Mouse (Mus musculus): ENCODE measurements around the gene Pbx4. TPM values are rescaled to one million over a fixed set of nuclear protein-coding genes. Genes with fewer than 3 reads are reported as not detected.
A peak's percentile ranks its signal among the peaks of the same experiment; 100 is the strongest.

Gene Pbx4
- not detected for total RNA-seq (2021)
- long read RNA-seq, experiment 1, partial matches to known transcripts: 0 of 1 reads
- long read RNA-seq, experiment 1, other reads (novel, unspliced or antisense): 1 of 1 reads
- long read RNA-seq, experiment 2: 0 reads

GRCm38 (mm10) chr8:69832298-69832853 lies at the start of gene Pbx4:
Gene Pbx4, plus strand, starts transcription at chr8:69832491.
- peak; percentile 79 for DNase-seq

GRCm38 (mm10) chr8:69789105-69789504 lies 43.2 kb upstream of the Pbx4 start:
- no peak for DNase-seq

GRCm38 (mm10) chr8:69789731-69790130 lies 42.6 kb upstream of the Pbx4 start:
- DNase-seq: no peak

GRCm38 (mm10) chr8:69790364-69790763 lies 41.9 kb upstream of the Pbx4 start:
- DNase-seq: no peak

GRCm38 (mm10) chr8:69790773-69791367 lies 41.4 kb upstream of the Pbx4 start, which contains the start of the genes Atp13a1 and Zfp866:
Gene Atp13a1, plus strand, starts transcription at chr8:69791163.
Gene Zfp866, minus strand, starts transcription at chr8:69791178.
- DNase-seq: peak; percentile 81

- DNase-seq: peak; percentile 41
Measured at GRCm38 (mm10) chr8:69791415-69792068, 40.7 kb upstream of the Pbx4 start.

GRCm38 (mm10) chr8:69793666-69794065 lies 38.6 kb upstream of the Pbx4 start:
- no peak for DNase-seq

- DNase-seq: no peak
Measured at GRCm38 (mm10) chr8:69794096-69794495, 38.2 kb upstream of the Pbx4 start.

- no peak for DNase-seq
Measured at GRCm38 (mm10) chr8:69794901-69795300, 37.4 kb upstream of the Pbx4 start.

GRCm38 (mm10) chr8:69796721-69797345 lies 35.5 kb upstream of the Pbx4 start:
- no peak for DNase-seq

GRCm38 (mm10) chr8:69797661-69798060 lies 34.6 kb upstream of the Pbx4 start:
- DNase-seq: no peak

GRCm38 (mm10) chr8:69799261-69799660 lies 33.0 kb upstream of the Pbx4 start:
- peak; percentile 5 for DNase-seq

- peak; percentile 3 for DNase-seq
Measured at GRCm38 (mm10) chr8:69799946-69800345, 32.3 kb upstream of the Pbx4 start.

GRCm38 (mm10) chr8:69801796-69802195 lies 30.5 kb upstream of the Pbx4 start:
- no peak for DNase-seq

GRCm38 (mm10) chr8:69802216-69802615 lies 30.1 kb upstream of the Pbx4 start:
- DNase-seq: no peak

GRCm38 (mm10) chr8:69803366-69803765 lies 28.9 kb upstream of the Pbx4 start:
- peak; percentile 3 for DNase-seq

GRCm38 (mm10) chr8:69804537-69804936 lies 27.8 kb upstream of the Pbx4 start:
- DNase-seq: no peak

- no peak for DNase-seq
Measured at GRCm38 (mm10) chr8:69805086-69805485, 27.2 kb upstream of the Pbx4 start.

- DNase-seq: no peak
Measured at GRCm38 (mm10) chr8:69805491-69805890, 26.8 kb upstream of the Pbx4 start.

GRCm38 (mm10) chr8:69807236-69807635 lies 25.1 kb upstream of the Pbx4 start:
- DNase-seq: no peak

- DNase-seq: peak; percentile 74
Measured at GRCm38 (mm10) chr8:69808094-69808863, 24.0 kb upstream of the Pbx4 start, which contains the start of gene Gmip. Gene Gmip, plus strand, starts transcription at chr8:69808679.

- no peak for DNase-seq
Measured at GRCm38 (mm10) chr8:69808864-69809403, 23.4 kb upstream of the Pbx4 start.

Measured in gastrocnemius, postnatal 25 days (tissue).